Mouse (Mus musculus): ENCODE data around the gene Synj1.

DNA sequence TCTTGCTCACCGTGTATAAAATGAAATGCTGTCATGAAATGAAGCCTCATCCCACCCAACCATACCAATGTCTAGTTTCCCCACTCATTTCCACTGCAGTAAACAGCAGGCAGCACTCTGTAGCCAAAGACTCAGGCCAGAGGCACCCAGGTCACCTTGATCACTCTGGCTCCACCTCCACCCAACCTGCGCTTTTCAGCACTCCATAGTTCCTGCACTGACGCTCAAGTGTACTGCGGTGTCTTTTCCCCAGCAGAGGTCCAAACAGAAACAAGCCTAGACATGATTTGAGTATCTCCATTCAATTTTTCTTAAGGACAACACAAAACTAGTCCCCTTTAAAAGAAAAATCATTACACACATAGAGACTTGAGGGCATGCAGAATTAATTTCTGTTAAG lies 8.4 kb upstream of the Synj1 start:
- TF ChIP-seq POLR2A (IDR thresholded peaks at IDR 0.05; ENCODE audit: low read depth, low read length) (no peak), CTCF (IDR thresholded peaks at IDR 0.05; ENCODE audit: borderline replicate concordance, insufficient read depth, low read length) (no peak)
